Mouse (Mus musculus) embryonic stem cell, embryonic (primary cell): Measurements from ENCODE around the gene Frk.
"Not testable (repeated sequence)": the region's sequence is repeated elsewhere in the genome, so short reads cannot be mapped to it uniquely, and the experiment has no call there.

Experiments
- CTCF ChIA-PET, 4 experiments: fragments of 300-600 bp in 2 of 4; fragments of 350-600 bp in 2 of 4; sonication (Branson Sonifier 250); formaldehyde crosslinking; loops; one replicate each; lab custom pipeline; 2022; ENCODE audit warnings: inconsistent platforms in 2 of 4; lab: Charles Lee
- POLR2A ChIA-PET, 4 experiments: fragments of 300-600 bp in 2 of 4; fragments of 350-600 bp in 2 of 4; sonication (Branson Sonifier 250); formaldehyde crosslinking; loops; one replicate each; lab custom pipeline; 2022; ENCODE audit warnings: antibody characterized with exemption in 4 of 4, inconsistent platforms in 1 of 4; lab: Charles Lee

The Frk gene

GRCm38 (mm10) chr10:34550612-34551011 lies 67.4 kb downstream of the Frk start:
- POLR2A ChIA-PET: no interaction called here

GRCm38 (mm10) chr10:34551636-34552035 lies 68.4 kb downstream of the Frk start:
- CTCF ChIA-PET: interaction anchor here in 1 of 4 experiments (0.7 kb wide), 1 partner anchor 19 kb away, joined by 4 read pairs; no protein-coding TSS in a partner anchor

More at GRCm38 (mm10) chr10:34550612-34551011, 67.4 kb downstream of the Frk start:
- CTCF ChIA-PET: no interaction called here

DNA sequence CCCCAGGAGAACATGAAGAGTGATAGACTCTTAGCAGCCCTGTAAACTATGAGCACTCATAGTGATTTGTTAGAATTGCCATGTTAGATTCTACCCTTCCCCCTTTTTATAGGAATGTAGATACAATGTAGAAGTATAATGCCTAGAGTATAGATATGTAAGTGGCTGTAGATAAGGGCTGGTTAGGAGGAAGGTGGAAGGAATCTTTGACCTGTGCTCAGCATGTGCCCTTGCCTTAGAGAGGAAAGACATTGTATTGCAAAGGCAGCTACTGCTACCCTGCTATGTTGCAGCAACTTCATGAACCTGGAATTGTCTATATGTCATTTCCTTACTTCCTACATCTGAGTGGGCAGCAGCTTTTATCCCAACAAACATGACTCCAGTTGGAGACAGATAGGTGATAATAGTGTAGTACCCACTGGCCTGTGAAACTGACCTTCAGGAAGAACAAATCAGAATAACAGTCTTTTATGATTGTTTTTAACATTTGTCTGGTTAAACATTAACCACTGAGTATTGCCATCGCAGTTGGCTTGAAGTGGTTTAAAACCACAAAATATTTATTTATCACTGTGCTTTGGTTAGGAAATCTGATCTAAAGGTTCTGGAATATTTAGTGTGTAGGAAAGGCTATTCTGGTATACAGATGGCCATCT lies 80.4 kb downstream of the Frk start:
- ChIA-PET POLR2A (no interaction called here), CTCF (no interaction called here)

More at GRCm38 (mm10) chr10:34551636-34552035, 68.4 kb downstream of the Frk start:
- POLR2A ChIA-PET: no interaction called here

DNA sequence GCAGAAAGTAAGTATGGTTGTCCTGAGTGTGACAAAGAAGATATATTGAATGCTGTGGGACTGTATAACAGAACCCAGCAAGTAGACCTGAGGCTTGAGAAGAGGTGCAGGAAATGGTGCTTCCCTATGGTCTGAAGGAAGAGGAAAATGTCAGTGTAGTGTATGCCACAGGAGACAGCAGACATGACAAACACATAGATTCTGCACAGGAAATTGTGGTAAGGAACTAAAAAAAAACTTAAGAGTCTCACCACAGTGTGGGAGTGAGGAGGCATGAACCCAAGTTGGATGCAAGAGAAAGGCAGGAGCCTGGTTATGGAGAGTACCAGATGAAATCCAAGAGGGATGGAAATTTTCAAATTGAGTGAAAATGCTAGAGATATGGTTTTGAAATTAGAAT lies 132.3 kb downstream of the Frk start:
- ChIA-PET POLR2A (no interaction called here), CTCF (no interaction called here)

GRCm38 (mm10) chr10:34617216-34617615 lies 134.0 kb downstream of the Frk start:
- POLR2A ChIA-PET: no interaction called here

GRCm38 (mm10) chr10:34618490-34618889 lies 135.3 kb downstream of the Frk start:
- POLR2A ChIA-PET: no interaction called here
- CTCF ChIA-PET: no interaction called here

More at GRCm38 (mm10) chr10:34617216-34617615, 134.0 kb downstream of the Frk start:
- CTCF ChIA-PET: no interaction called here

DNA sequence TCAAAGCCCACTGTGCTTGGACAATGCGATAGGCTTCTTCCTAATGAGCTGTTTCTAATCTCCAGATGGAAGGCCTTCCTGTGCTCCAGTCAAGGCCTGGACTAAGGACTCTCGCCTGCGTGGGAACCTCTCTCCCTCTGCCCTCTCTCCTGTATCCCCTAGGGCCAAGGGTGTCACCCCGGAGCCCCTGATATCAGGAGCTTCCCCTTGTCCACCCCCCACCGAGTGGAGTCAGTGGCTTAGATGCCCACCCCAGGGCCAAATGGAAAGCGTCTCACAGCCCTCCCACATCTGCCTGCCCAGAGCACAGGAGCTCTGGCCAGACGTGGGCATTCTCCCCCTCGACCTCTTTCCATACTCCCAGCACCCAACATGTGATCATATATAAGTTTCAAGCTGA lies 137.3 kb downstream of the Frk start:
- POLR2A ChIA-PET: interaction anchor here in 1 of 4 experiments (0.7 kb wide), 1 partner anchor 249 kb away, joined by 3 read pairs; no protein-coding TSS in a partner anchor
- CTCF ChIA-PET: not testable (repeated sequence)

DNA sequence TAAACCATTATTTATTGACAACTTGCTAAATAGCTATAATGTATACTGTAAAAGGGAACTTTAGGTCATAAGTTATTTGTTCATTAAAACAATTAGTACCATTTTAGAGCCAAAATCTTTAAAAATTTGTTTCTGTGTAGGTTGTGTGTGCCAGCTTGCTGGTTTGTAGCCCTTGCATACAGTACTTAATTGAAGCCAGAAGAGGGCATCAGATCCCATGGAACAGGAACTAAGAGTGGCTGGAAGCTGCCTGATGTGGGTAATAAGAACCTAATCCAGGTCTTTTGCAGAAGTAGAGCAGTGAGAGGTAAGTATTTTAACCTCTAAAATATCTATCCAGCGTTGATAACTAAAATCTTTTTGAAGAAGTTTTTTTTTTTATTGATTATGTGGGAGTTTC lies 155.0 kb downstream of the Frk start:
- ChIA-PET POLR2A (no interaction called here), CTCF (interaction anchor here in 2 of 4 experiments (0.6 to 1.3 kb wide), 4 partner anchors 27 to 245 kb away, joined by 3 to 4 read pairs (median 3); no protein-coding TSS in a partner anchor)
